Mouse (Mus musculus) limb, embryonic 14.5 days (tissue): ENCODE measurements at regions not wholly inside any gene's neighbourhood (a gene's known extent, or its start where the extent isn't known, plus 50 kb on each side); places are given as distances from the start of the nearest gene placed in this dataset.

ENCODE experiments used
- ATAC-seq: fragments of 200-750 bp; cut with Nextera tagmentation; 2 replicates; pipeline ENCODE4 v1.8.0; 2017; ENCODE audit warnings: low read depth, moderate number of reproducible peaks, moderate TSS enrichment; ENCODE audit not compliant: low FRiP score
- DNase-seq: peaks from one replicate; pipeline ENCODE4 v3.0.0-alpha.2; 2015; ENCODE audit warnings: low spot score
- H3K27ac ChIP-seq: fragments of 300-500 bp; sonication (generic); replicated peaks from 2 replicates; pipeline ENCODE4 v1.5.1; 2014; ENCODE audit warnings: low read depth, mild to moderate bottlenecking, low read length, moderate library complexity, mixed read lengths
- H3K27me3 ChIP-seq: fragments of 300-500 bp; sonication (generic); 2 replicates; pipeline ENCODE4 v1.6.1; 2014; ENCODE audit warnings: low read length, mixed read lengths; ENCODE audit not compliant: control insufficient read depth, insufficient read depth
- H3K36me3 ChIP-seq: fragments of 300-500 bp; sonication (generic); 2 replicates; pipeline ENCODE4 v1.6.1; 2014; ENCODE audit warnings: mild to moderate bottlenecking, low read length, moderate library complexity, mixed read lengths; ENCODE audit not compliant: control insufficient read depth, insufficient read depth
- H3K4me1 ChIP-seq: fragments of 300-500 bp; sonication (generic); 2 replicates; pipeline ENCODE4 v1.6.1; 2014; ENCODE audit warnings: antibody characterized with exemption, low read length, mixed read lengths; ENCODE audit not compliant: control insufficient read depth, insufficient read depth
- H3K4me2 ChIP-seq: fragments of 300-500 bp; sonication (generic); replicated peaks from 2 replicates; pipeline ENCODE4 v1.6.1; 2014; ENCODE audit warnings: low read depth, mild to moderate bottlenecking, low read length, moderate library complexity; ENCODE audit not compliant: severe bottlenecking
- H3K4me3 ChIP-seq: fragments of 300-500 bp; sonication (generic); replicated peaks from 2 replicates; pipeline ENCODE4 v1.5.1; 2014; ENCODE audit warnings: low read length
- H3K9ac ChIP-seq: fragments of 300-500 bp; sonication (generic); 2 replicates; pipeline ENCODE4 v1.6.1; 2014; ENCODE audit warnings: mild to moderate bottlenecking, low read depth, low read length, moderate library complexity; ENCODE audit not compliant: severe bottlenecking
- H3K9me3 ChIP-seq: fragments of 300-500 bp; sonication (generic); 2 replicates; pipeline ENCODE4 v1.6.1; 2016; ENCODE audit warnings: low read length; ENCODE audit not compliant: control insufficient read depth
- POLR2A ChIP-seq: fragments of 200-500 bp; IDR thresholded peaks from 2 replicates; pipeline ENCODE4 v1.8.0; 2012; ENCODE audit warnings: inconsistent platforms, mild to moderate bottlenecking, moderate library complexity, borderline replicate concordance; ENCODE audit not compliant: insufficient read depth, insufficient read length; ENCODE audit errors: extremely low read depth
- WGBS: fragments of 180-500 bp; shearing (Covaris S2); extraction: QIAGEN DNeasy Blood & Tissue Kit; methylation state at CpG from one replicate; pipeline ENCODE4 v1.1.7; 2014; 5-methylcytosine and 5-hydroxymethylcytosine counted together

GRCm38 (mm10) chr8:97433584-97433983 is 1545.2 kb upstream of the Got2 start:
- WGBS, result 82% methylated on average over 5 of the region's 5 CpGs
- no peaks in the 10 kb centered on the region for H3K4me1 ChIP-seq
- H3K27me3 ChIP-seq, result no peaks in the 10 kb centered on the region
- ATAC-seq (no peak), DNase-seq (no peak)
- no peak overlapping the region for H3K4me3 ChIP-seq
- H3K4me2 ChIP-seq, result no peak overlapping the region
- no peaks in the 10 kb centered on the region for H3K9me3 ChIP-seq
- H3K36me3 ChIP-seq, result no peaks in the 10 kb centered on the region
- H3K9ac ChIP-seq, result no peak overlapping the region
- no peak for TF ChIP-seq POLR2A
- H3K27ac ChIP-seq, result no peak overlapping the region

- H3K27me3 ChIP-seq, result no peaks in the 10 kb centered on the region
- no peak for DNase-seq
- no peak overlapping the region for H3K27ac ChIP-seq
- H3K4me2 ChIP-seq, result no peak overlapping the region
- H3K4me1 ChIP-seq, result no peaks in the 10 kb centered on the region
- H3K9ac ChIP-seq, result no peak overlapping the region
- no peak for ATAC-seq
- no peaks in the 10 kb centered on the region for H3K9me3 ChIP-seq
- H3K4me3 ChIP-seq, result no peak overlapping the region
- TF ChIP-seq POLR2A, result no peak
- WGBS, result 49% methylated on average over 4 of the region's 4 CpGs
- no peaks in the 10 kb centered on the region for H3K36me3 ChIP-seq
These were observed 1543.1 kb upstream of the Got2 start for GRCm38 (mm10) chr8:97431467-97431866.

GRCm38 (mm10) chr8:97422331-97422730 is 1534.0 kb upstream of the Got2 start:
- ATAC-seq, result no peak
- no peaks in the 10 kb centered on the region for H3K36me3 ChIP-seq
- H3K9ac ChIP-seq, result no peak overlapping the region
- no peak for TF ChIP-seq POLR2A
- no peaks in the 10 kb centered on the region for H3K9me3 ChIP-seq
- no peaks in the 10 kb centered on the region for H3K4me1 ChIP-seq
- WGBS, result 90% methylated on average over 1 of the region's 1 CpGs
- H3K4me2 ChIP-seq, result no peak overlapping the region
- H3K27me3 ChIP-seq, result no peaks in the 10 kb centered on the region
- H3K27ac ChIP-seq, result no peak overlapping the region
- no peak for DNase-seq
- no peak overlapping the region for H3K4me3 ChIP-seq

GRCm38 (mm10) chr8:97414742-97415141 is 1526.4 kb upstream of the Got2 start:
- DNase-seq, result no peak
- no peaks in the 10 kb centered on the region for H3K27me3 ChIP-seq

GRCm38 (mm10) chr8:97403308-97403707 is 1515.0 kb upstream of the Got2 start:
- no peaks in the 10 kb centered on the region for H3K9me3 ChIP-seq
- WGBS, result 78% methylated on average over 2 of the region's 2 CpGs
- H3K4me2 ChIP-seq, result no peak overlapping the region
- no peak overlapping the region for H3K9ac ChIP-seq
- H3K36me3 ChIP-seq, result no peaks in the 10 kb centered on the region
- TF ChIP-seq POLR2A, result no peak
- no peak overlapping the region for H3K4me3 ChIP-seq
- DNase-seq (no peak), ATAC-seq (no peak)
- no peak overlapping the region for H3K27ac ChIP-seq
- H3K27me3 ChIP-seq, result no peaks in the 10 kb centered on the region
- no peaks in the 10 kb centered on the region for H3K4me1 ChIP-seq

More at GRCm38 (mm10) chr8:97414742-97415141, 1526.4 kb upstream of the Got2 start:
- Histone ChIP-seq H3K9me3 (no peaks in the 10 kb centered on the region), H3K4me1 (no peaks in the 10 kb centered on the region), H3K27ac (no peak overlapping the region), H3K9ac (no peak overlapping the region), H3K4me2 (no peak overlapping the region), H3K36me3 (no peaks in the 10 kb centered on the region), H3K4me3 (no peak overlapping the region)
- ATAC-seq, result no peak
- WGBS, result 68% methylated on average over 1 of the region's 1 CpGs
- no peak for TF ChIP-seq POLR2A

DNA sequence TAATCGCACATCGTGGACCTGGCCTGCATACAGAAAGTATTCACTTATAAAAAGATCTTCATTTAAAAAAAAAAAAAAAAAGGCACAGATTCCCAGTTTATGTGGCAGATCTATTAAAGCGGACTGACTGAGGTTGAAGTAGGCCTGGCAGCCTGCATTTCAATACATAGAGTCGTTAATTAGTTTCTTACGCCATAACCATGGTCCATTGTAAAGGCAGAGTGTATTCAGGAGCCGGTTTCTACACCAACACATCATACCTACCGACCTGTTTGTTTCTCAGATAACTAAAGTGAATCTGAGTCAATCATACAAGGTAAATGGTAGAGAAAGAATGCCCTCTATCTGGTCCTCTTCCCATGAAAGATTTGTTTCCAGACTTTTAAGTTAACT is 1509.0 kb upstream of the Got2 start:
- no peak overlapping the region for H3K4me3 ChIP-seq
- no peak overlapping the region for H3K9ac ChIP-seq
- H3K27ac ChIP-seq, result no peak overlapping the region
- ATAC-seq (no peak), DNase-seq (no peak)
- H3K36me3 ChIP-seq, result no peaks in the 10 kb centered on the region
- no peaks in the 10 kb centered on the region for H3K9me3 ChIP-seq
- TF ChIP-seq POLR2A, result no peak
- no peaks in the 10 kb centered on the region for H3K27me3 ChIP-seq
- 28% methylated on average over 7 of the region's 7 CpGs for WGBS
- H3K4me1 ChIP-seq, result no peaks in the 10 kb centered on the region
- H3K4me2 ChIP-seq, result no peak overlapping the region
